Mouse (Mus musculus) c-Kit-positive CD71-negative TER-119-negative erythroid progenitor cells, embryonic 14.5 days (primary cell): ENCODE measurements around the gene Vps51.

ENCODE experiments used
- DNase-seq: peaks from one replicate; pipeline ENCODE4 v3.0.0-alpha.2; 2013; ENCODE audit warnings: low read depth

Vps51 gene

DNA sequence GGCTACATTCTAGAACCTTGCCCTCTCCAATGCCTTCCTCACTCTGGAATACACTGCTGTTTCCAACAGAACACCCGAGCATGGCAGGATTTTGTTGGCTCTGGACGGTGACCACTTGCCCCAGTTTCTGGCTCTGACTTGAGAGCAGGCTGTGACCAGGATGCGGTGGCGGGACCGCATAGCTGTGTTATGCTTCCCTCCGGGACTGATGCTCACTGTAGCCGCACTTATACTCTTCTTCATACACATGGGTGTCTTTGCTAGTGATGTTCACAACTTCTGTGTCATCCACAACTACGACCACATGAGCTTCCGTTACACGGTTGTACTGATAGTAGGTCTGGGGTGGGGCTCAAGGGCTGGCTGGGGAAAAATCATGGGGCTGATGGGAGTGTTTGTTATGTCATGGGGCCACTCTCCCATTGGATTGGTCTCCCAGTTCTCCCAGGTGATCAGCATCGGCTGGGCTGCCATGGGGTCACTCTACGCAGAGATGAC is 3.0 kb upstream of the Vps51 start, which contains the start of gene Tmem262:
TSS of gene Tmem262 (plus strand) at position 51 of the 498 bp plus-strand sequence.
- DNase-seq = no peak

DNA sequence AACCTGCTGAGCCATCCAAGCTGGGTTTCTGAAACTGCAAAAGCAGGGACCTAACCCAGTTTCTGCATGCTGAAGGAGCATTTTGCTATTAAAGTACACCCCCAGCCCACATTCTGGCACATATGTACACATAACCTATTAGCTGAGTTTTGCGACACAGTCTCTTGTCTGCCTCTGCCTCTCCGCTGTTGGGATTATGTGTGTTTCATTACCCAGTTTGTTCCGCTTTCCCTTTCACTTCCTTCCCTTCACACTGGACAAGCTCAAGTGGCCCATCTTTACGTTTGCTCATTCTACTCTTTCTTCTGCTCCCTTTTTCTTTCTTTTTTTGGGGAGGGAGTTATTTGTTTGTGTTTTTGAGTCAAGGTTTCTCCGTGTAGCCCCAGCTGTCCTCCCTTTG is 3.1 kb downstream of the Vps51 start:
- DNase-seq = no peak

DNA sequence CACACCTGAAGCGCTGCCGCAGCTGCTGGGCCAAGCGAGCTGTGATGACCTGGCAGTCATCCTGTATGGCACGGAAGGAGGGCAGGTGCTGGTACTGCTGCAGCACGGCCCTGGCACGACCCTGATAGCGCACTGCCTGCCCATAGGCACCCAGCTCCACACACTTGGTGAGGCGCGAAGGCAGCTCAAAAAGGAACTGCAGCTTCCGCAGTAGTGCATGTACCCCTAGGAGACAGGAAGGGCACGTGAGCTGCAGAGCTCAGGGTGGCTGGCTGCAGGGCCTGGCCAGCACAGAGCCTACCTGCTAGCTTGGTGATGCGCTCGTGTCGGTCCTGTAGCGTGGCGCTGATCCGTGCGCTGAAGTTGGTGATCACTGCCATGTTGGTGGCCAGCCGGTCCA is 5.8 kb downstream of the Vps51 start:
- DNase-seq = no peak

DNA sequence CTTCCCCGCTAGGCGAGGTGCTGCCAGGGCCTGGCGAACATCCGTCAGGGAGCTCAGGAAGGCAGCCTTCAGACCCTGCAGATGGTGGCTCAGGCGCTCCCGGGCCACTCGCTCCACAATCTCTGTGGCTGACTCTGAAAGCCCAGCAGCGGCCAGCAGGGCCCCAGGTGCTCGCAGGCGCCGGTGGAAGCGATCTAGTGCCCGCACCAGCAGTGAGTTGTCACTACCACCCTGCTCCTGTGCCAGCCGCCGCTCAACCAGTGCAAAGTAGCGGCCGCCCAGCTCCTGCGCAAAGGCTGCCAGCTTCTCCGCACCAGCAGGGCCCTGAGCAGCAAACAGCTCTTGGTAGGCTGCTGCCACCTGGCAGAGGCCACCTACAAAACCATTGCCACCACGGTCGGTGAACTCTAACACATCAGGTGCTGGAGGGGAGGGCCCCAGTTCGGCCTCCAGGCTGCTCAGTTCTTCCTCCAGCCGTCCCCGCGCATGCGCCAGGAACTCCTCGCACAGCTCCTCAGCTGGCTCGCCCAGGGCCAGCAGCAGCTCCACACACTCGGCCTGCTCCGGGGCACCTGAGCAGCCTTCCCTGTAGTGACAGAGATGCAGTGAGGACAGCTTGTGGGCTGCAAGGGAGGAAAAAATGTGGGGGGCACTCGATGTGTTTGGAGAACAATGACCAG is 6.3 kb downstream of the Vps51 start:
- DNase-seq = no peak

DNA sequence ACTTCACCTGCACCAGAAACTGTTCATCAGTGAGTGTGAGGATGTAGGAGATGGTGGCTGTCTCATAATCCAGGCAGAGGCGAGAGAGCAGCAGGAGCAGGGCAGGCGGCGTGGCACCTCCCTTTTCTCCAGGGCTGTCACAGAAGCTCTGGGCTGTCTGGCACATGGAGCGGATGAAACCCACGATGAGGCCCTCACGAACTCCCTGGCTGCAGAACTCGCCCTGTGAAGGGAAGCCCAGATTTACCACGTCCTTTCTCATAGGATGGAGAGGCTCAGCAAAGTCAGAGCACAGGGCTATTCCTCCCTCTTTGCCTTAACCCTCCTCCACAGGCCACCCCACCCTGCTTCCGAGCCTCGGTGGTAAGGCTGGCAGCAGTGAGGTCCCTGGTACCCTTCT is 7.2 kb downstream of the Vps51 start:
- no peak for DNase-seq

DNA sequence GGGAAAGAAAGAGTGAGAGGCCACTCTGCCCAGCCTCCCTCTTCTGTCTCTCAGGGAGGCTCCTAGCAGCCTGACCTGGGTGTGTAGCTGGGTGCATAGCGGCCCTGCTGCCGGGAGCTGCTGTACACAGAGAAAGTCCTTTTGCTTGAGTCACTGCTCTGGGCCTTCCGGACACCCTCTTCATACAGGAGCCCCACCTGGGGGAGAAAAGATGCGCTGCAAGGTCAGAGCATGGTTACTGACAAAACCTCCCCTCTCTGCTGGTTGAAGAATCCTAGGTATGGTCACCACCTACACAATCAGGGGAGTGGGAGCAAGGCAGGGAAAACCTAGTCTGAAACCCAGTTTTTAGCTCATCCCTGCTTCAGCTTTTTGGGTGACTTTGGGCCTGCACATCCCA is 8.1 kb downstream of the Vps51 start:
- no peak for DNase-seq

DNA sequence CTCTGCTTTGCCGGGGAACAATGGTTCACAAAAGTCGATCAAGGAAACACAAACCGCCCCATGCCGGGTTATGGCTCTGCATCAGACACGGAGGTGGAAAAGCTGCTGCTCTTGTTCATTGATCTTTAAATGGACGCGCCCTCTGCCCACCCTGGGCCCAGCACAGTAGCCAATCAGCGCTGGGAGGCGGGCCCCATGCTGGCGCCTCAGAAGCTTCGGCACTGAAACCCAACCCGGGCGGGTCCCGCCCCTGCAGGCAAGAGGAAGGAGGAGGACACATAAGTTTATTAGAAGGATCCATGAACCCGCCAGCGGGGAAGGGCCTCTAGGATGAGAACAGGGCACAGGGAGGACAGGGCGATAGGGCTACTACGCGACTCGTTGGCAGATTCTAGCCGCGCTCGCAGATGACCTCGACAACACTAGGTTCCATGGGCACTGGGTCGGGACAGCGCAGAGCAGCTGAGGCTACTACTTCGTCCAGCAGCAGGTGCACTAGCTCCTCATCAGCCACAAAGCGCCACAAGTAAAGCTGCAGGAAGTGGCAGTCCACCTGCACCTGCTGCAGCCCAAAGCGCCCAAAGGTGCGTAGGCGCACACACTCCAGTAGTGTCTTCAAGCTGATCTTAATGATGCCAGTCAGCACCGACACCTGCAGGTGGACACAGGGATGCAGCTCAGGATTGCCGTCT is 9.2 kb downstream of the Vps51 start, which contains the start of gene Tm7sf2:
TSS of gene Tm7sf2 (minus strand) at position 650 of the 692 bp plus-strand sequence.
- peak; percentile 88 for DNase-seq

DNA sequence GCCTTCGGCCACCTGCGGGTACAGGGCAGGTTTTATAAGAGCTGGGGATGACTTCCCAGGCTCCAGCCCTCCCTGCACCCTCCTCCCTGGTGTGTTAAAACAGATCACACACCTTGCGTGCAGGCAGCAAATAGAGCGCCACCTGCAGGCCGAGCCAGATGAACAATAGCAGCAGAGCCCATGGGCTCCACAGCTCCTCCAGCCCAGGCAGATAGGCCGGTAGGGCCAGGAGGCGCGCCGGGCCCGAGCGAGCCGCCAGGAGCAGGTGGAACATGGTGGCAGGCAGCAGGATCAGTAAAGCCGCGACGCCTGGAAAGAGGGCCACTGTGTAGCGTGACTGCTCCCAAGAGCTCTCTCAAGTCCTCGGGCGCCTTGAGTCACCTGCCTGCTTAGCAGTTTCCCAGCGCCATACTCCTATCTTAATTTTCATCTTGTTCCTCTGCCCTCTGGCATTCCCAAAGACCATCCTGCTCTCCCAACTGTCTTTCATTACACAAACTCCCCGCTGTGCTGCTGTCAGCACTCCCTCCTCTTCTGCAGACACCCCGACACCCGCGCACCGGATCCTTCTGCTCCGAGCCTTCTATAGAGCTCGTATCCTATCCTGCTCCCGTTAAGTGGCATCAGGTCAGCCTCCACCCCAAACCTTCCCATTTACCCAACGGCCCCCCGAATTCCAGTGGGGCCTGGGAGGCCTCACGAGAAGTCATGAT is 9.9 kb downstream of the Vps51 start:
- DNase-seq = peak; percentile 89

DNA sequence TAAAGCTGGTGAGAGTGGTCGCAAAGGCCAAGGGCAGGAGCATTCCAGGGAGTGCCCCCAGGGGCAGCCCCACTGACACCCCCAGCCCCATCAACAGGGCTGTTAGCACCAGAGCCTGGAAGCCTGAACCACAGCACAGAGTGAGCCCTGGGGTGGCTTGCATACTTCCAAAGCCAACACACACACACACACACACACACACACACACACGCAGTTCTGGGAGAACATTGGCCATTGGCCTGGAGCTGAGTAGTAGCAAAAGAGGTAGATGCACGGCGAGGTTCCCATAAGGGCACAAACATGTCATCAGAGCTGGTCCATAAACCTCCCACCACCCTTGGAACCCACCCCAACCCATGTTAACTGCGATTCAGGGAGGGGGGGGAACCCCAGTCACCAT is 10.5 kb downstream of the Vps51 start:
- DNase-seq = no peak

DNA sequence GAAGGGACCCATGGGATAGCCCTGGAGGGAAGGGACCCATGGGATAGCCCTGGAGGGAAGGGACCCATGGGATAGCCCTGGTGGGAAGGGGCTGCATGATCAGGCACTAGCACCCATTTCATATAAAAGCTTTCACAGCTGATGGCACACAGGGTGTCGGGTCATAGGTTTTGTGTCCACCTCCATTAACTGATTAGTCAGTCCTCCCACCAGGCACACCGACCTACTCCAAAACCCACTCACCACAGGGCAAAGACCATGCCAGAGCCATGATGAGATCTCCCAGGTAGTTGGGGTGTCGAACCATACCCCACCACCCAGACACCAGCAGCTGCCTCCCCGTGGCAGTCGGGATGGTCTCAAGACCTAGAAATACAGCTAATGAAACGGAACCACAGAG is 13.9 kb downstream of the Vps51 start:
- DNase-seq = no peak

DNA sequence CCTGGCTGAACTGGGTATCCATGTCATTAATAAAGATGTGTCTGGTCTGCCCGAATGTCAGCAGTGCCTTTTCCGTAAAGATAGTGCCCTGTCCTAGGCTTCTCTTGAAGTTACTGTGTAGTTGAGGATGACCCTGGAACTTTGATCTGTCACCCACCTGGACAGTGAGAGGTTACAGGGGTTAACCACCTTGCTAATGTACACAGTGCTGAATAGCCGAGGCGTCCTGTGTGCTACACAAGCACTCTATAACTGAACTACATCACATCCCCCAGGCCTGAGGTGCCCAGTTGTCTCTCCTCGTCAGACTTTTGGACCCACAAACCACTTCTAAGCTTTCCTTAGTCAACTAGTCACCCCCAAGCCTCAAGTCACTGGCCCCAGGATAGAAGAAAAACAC is 14.6 kb downstream of the Vps51 start:
- DNase-seq = no peak

DNA sequence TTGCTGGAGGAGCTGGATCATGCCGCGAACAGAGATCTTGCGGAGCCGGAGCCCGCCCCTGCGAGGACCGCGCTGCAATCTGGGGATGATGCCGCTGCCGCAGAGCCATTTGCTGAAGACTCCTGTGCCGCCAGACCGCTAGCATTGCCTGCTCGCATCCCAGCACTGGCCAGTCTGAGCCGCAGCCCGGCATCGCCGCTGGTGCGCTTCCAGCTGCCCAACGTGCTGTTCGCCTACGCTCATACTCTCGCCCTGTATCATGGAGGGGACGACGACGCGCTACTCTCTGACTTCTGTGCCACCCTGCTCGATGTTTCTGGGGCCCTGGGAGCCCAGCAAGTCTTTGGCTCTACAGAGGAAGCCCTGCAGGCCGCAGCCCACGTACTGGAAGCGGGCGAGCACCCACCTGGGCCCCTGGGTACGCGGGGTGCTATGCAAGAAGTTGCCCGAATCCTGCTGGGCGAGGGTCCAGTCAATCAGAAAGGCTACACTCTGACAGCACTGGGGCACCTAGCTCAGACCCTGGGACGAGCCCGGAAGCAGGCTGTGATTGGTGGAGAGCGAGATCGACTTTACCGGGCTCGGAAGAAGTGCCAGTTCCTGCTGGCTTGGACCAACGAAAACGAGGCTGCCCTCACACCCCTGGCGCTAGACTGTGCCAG is 15.3 kb downstream of the Vps51 start:
- no peak for DNase-seq

DNA sequence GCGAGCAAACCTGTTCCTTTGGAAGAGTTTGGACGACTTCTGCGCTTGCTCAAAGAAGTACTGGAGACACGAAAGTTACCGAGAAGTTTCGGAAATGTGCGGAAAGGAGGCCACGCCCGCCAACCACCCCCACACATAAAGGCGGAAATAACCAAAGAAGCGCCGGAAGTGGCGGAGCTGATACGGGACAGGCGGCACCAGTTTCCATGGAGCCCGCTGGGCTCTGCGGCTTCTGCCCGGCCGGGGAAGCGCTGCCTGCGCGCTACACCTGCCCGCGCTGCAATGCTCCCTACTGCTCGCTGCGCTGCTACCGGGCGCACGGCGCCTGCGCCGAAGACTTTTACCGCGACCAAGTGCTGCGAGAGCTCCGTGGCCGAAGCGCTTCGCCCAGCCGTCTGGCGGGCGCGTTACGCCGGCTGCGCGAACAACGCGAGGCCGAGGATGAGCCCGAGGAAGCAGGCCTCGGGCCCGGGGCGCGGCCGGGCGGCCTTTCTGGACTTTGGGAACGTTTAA is 16.0 kb downstream of the Vps51 start, which contains the start of gene Znhit2:
TSS of gene Znhit2 (plus strand) at position 172 of the 513 bp plus-strand sequence.
- DNase-seq = peak; percentile 92

DNA sequence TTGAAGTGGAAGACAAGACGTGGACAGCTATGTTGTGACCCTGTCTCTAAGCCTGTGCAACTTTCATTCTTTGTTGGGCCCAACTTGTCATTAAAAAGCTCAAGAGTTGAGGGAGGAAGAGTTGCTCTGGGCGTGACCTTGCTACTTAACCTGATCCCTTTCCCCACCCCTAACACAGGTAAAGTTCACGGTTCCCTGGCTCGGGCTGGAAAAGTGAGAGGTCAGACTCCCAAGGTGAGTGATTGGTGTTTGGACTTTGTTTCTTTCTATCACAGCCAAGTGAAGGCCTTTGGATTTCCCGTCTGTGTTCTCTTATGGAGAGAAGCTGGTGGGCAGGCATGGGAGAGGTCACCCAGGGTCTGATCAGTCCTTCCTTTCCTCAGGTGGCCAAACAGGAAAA is 18.1 kb downstream of the Vps51 start:
- DNase-seq = no peak

DNA sequence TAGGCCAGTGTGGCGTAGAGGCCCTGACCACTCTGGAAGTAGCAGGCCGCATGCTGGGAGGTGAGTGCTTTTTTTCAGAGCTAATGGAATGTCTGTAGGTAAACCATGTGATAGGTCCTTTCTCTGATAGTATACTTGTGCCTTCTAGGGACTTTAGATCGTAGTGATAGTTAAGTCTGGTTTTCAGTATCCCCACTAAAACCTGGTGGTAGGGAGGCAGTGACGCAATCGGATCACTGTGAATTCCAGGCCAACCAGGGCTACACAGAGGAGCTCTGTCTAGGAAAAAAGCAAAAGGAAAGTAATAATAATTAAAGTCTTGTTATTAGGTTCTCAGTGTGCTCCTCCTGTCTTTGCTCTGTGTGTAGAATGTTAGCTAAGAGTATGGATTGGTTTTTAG is 18.5 kb downstream of the Vps51 start:
- no peak for DNase-seq

DNA sequence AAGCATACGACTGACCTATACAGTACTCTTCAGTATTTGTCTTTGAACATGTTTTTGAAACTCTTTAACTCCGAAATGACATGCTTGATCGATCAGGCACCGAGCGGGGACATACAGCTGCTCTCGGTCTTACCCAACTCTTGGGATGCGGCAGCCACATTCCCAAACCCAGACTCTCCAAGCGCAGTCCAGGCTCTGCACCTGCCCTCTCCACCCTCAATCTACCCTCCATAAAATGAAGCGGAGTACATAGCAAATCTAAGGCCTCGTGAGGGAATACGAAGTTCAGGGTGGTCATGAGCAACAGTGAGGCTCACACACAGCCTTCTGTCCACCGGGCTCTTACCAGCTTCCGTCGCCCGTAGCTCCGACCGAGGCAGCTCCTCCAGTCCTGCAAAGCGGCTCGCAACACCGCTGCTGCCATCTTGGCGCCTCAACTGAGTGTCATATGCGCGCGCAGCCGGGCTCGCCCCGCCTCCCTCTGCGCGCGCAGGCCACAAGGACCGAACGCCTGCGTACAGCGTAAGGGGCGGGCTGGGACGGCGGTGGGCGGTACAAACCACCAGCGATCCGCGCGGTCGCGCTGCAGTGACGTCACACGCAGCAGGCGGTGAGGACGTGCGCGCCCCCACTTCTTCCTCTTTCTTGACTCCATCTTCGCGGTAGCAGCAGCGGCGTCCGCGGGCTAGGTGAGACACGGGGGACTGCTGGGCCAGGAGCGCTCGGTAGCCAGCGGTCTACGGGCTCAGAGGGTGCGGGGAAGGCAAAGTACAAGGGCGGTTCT is 19.5 kb downstream of the Vps51 start, which contains the start of the genes Mrpl49 and Fau:
TSS of gene Mrpl49 (minus strand) at position 473 of the 784 bp plus-strand sequence.
TSS of gene Fau (plus strand) at position 532 of the 784 bp plus-strand sequence.
- peak; percentile 94 for DNase-seq

DNA sequence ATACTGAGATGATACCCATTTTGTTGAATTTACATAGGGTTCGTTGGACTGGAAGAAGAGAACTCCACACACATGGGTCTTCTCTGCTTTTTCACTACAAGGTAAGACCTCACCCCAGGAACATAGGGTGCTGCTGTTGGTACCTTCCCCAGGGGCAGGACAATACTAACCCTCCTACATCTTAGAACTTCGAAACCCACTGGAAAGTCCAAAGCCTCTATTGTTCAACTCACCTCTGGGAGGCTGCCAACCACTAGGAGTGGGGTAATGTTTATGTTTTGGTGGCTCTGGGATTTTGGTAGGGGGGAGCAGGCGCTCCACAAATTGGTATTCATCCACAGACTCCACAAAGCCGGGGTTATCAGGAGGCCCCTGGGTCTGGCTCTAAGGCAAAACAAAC is 20.3 kb downstream of the Vps51 start:
- DNase-seq = no peak

DNA sequence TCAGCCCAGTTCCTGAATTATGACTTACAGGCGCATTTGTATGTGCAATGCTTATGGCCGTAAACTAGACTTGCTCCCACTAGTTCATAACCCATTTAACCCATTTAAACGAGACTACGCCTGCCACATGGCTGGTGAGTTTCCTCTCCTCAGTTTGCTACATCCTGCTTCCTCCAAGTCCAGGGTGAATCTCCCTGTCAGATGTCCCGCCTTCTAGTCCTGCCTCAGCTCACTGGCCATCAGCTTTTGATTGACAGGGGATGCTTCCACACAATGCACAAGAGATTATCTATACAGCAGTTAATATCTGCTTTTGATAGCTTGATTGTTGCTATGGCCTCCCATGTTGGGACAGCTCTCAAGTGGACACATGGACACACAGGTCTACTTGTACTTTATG is 22.7 kb downstream of the Vps51 start:
- no peak for DNase-seq

DNA sequence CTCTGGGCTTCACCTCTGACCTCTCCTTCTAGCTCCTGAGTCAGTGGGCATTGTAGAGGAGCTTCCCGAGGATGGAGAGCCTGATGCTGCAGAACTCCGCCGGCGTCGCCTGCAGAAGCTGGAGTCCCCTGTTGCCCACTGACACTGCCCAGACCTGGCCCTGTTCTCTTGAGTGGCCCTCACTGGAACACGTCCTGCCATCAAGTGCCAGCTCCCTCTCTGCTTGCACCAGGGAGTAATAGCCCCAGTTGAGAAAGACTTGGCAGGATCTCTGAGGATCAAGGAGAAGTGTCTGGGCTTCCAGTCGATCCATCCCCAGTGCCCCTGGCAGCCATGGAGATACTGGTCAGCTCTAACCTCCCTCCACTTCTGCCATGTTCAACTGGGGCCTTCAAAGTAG is 24.5 kb downstream of the Vps51 start:
- no peak for DNase-seq

DNA sequence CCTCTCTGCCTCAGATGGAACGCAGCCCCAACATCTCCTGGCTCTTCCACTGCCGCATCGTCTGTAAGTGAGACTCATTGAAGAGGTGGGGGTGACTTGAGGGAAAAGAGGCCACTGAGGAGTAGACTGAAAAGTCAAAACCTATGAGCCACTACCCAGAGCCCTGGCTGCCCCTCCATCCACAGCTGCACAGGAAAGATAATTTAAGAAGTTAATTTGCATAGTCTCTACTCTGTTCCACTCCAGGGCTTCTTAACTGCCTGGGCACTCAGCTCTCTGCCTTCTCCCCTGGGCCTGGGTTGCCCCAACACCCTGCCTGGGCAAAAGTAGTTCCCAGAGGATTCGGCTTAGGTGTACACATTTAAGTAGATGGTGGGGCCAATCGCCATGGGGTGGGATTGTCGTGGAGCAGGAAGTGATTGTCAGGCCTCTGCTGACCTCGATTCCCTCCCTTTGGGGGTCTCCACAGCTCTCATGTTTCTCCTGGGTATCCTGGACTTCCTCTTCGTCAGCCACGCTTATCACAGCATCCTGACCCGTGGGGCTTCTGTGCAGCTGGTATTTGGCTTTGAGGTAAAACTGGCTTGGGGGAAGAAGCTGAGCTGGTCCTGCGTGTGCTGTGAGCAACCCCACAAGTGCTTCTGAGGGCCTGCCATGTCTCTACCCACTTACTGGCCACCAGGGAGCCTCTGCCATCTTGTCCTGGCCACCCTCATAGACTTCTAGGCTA is 28.2 kb downstream of the Vps51 start:
- no peak for DNase-seq

DNA sequence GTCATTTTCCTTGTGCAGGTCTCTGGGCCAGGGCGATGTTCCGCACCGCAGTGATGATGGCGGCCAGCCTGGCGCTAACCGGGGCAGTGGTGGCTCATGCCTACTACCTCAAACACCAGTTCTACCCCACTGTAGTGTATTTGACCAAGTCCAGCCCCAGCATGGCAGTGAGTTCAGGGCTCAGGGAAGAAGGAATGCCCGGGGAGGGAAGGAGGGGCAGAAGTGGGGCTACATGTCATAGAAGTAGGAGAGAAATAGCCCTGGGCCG is 29.2 kb downstream of the Vps51 start:
- no peak for DNase-seq
